Mouse (Mus musculus): Measurements from ENCODE around the gene Izumo3. TPM values are rescaled to one million over a fixed set of nuclear protein-coding genes. Genes with fewer than 3 reads are reported as not detected.

The Izumo3 gene
- total RNA-seq (2023) = not detected in 2 replicates

GRCm38 (mm10) chr4:92147134-92147533 lies at the start of gene Izumo3:
Gene Izumo3 (minus strand): TSS chr4:92147234.

GRCm38 (mm10) chr4:92191649-92192048 lies 44.6 kb upstream of the Izumo3 start, which contains the start of gene Gm12666:
Gene Gm12666 (minus strand): TSS chr4:92191749.

Other genes starting within 250 kb of the Izumo3 start
- gene Gm12666, start 44.5 kb upstream of the Izumo3 start, total RNA-seq (2023) = 2.1 and 3.6 TPM in 2 replicates